Mouse (Mus musculus) B cell, adult 2 months (primary cell): ENCODE data around the gene Blnk.

ENCODE experiments used
- DNase-seq, 2 experiments: peaks; one replicate each; pipeline ENCODE4 v3.0.0; 2022

Gene Blnk

DNA sequence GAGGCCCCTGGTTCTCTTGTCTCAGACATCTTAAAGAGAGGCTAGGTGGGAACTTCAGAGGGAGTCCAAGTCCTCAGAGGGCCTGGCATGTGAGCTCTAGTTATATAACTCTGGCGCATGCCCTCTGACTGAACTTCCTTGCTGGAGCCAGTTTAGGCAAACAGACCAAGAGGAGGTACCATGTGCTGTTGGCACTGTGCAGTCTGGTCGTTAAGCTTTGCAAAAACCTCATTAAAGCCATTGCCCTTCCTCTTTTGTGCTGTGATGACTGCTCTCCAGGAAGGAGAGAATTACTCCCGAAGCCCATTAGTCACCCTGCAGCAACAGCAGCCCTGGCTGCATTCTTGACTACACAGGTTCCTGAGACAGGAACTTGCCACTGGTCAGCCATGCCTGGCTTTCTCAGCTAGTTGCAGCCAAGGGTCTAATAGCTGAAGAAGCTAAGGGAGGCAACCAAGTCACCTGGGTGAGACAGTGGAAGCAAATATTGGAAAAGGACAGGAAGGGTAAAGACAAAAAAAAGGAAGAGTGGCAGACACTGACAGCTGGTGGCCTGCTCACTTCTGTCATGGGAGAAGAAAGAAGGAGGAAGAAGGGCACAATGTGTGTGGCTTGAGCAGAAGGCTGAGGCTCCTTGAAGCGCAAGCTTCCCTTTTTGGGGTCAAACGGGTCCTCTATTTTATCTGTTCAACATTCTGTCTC lies 4.3 kb upstream of the Blnk start:
- peak; percentile 60 to 62 for DNase-seq

DNA sequence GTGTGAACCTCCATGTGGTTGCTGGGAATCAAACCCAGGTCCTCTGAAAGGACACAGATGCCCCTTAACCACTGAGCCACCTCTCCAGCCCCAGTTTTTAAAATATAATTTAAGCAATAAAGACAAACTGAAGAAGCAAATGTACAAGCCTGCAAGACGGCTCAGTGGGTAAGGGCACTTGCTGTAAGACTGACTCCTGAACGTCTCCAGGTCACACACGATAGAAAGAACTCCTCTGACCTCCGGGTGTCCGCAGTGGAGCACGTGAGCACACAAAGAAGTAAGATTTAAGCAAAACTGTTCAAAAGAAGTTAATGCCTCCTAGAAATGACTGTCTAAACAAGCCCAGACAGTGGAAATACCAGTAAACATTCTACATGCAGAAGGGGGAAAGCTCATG lies 2.4 kb upstream of the Blnk start:
- no peak for DNase-seq

DNA sequence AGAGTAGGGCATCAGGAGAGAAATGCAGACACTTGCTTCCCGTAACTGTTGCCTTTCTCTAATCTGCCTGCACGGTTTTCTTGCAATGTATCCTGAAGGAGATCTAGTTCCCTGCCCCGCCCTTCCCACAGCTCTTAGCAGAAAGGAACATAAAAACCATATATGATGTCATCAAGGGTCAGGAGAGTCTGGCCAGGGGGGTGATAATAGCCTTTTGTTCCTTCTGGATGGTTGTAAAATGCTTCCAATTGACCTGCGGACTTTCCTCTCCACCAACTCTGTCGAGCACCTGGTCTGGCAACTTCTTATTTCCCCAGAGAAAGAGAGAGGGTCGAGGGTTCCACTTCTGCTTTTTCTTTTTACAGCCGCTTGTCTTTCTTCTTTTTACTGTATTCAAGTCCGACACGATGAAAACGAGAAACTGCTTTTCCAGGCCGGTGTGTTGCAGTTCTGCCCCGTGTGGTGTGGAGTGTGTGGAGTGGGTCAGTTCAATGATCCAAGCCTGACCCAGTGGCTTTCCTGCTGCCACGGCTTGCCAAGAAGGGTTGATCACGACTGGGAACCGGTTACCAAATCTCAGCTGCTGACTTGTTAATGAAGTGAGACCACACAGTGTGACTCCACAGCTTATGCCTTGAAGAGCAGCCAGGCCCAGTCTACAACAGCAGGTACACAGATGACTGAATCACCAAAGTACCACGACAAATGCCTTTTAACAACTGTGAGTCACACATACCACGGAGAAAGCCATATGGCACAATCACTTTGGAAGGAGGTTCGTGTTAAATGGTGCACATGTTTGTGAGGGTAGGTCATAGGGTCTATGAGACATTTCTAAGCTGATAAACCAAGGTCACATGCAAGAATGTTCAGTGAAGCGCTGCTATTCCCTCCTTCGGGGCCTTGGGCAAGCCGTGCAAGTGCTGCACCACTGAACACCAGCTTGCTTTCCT lies 1.4 kb upstream of the Blnk start:
- peak; percentile 77 to 78 for DNase-seq

DNA sequence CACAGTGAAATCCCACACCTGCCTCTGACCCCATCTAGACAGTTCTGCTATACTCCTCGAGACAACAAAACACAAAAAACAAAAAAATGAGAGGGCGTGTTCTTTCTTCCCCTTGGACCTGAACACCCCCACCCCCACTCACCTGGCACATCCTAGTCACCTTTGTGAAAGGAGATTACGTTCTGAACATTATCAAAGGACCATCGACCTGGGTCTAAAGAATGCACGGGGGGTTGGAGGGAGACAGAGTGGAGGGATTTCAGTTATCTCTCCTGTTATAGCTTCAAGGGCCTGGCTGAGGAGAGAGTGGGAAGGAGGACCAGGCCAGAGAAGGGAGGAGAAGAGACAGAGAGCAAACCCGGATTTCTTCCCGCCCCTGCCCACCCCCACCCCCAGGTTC lies 576 bp upstream of the Blnk start:
- no peak for DNase-seq

DNA sequence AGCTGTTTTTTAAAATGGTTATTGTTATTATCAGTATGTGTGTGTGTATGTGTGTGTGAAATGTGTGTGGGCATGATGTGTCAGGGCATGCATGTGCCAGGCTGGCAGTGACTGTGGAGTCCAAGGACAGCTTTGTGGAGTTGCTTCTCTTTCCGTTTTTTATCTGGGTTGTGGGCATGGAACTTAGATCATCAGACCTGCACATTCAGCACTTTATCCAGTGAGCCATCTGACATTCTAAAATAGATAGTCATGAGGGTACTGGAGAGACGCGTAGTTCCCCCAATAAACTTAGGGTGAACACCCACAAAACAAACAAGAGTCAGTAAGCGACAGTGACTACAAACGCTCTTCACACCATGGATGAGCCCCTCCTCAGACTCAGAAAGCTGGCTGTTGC lies 979 bp downstream of the Blnk start:
- DNase-seq: no peak

DNA sequence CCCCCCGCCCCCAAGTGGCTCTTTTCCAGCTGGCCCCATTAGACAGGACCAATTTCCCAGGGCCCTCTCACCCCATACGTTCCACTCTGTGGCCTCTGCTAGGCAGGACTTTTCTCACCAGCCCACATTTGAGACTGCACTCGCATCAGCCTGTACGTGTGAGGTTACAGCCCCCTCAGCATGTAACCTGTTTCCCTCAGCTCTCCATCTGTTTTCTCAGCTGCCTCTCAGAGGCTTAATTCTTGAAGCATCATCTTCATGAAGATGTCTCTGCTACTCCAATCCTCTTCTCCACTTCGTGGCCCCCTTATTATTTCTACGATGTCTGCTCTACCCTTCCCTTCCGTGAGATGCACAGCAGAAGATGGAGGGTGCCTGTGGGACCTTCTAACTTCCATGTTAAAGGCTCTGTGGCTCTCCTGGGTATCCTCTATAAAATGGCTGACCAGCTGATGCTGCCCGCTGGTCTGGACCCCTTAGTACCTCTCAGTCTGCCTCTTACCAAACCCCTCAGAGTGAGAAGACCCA lies 1.8 kb downstream of the Blnk start:
- peak in 1 of 2 experiments; percentile 27 for DNase-seq

DNA sequence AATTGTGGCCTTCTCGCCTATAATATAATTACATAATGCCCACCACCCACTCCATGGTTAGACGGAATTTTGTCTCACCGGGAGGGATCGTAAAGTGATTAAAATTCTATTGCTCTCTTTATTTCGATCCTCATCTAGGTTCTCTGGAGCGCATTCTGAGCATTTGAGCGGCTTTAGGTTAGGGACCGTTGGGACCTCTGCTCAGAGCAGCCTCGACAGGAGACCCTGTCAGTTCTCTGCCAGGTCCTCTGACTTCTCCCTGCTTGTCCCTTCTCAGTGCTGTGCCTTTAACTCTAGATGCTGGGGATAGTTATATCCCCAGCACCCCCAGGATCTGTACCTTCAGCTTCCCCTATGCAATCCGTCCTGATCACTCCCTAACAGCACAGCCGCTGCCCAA lies 2.2 kb downstream of the Blnk start:
- no peak for DNase-seq

DNA sequence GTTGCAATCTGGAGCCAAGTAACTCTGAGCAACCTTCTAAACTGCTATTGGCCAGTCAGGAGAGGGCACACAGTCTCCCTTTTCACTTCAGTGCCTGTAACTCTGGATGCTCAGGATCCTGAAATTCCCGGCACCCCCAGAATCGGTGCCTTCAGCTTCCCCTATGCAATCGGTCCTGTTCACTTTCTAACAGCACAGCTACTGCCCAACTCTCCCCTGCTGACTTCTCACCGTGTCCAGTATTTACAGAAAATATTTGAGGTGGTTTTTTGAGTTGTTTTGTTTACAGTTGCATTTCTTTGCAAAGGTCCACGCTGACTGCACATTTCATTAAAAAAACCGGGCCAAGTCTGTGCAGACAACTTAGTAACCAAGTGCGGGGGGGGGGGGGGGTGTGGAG lies 2.7 kb downstream of the Blnk start:
- DNase-seq: peak in 1 of 2 experiments; percentile 32

DNA sequence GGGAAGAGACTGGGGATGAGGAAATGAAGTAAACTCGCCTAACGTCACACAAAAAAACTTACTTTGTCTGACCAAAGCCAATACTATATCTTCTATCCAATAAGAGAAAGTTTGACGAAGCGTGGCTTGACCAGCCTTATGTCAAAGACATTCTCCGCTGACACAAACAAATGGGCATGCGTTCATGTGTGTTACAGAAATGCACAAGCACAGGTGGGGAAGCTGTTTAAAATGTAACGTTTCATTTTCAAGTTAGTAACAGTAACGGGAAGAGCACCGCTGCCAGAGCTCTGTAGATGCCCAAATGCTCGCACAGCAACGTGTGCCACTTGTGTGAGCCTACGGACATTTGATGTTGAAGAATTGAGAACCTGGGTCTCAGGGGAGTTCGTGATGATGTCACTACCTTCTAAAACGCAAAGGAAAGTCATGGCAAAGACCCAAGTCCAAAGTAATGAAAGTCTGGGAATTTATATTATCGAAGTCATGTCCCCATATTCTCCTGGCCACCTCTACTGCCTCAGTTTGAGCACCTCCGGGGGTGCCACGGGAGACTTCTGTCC lies 3.5 kb downstream of the Blnk start:
- DNase-seq: peak; percentile 50 to 54

DNA sequence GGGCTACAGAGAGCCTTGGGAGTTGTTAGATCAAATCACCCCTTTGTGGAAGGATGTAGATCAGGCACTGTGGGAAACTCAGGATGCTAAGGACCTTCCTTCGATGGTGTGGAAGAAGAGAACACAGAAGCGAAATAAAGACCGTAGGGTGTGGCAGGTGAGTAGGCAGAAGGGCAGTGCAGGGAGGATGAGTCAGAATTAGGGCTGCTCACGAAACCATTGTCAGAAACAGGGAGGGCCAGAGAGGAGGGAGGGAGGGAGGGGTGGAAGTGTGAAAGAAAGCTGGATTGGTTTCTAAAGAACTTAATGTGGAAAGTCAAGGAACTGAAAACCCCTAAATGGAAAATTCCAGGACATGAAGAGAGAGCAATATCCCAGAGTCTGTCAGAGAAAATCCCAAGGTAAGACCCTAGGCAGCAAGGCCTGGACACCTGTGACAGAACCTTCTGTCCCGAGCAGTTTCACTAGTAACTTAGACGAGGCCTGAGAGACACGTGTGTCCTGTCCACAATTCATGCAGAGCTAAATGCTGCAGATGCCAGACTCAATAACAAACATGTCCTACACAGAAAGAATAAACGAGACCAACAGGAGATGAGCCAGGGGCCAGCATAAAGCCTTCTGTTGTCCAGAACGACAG lies 4.3 kb downstream of the Blnk start:
- peak; percentile 33 to 42 for DNase-seq

DNA sequence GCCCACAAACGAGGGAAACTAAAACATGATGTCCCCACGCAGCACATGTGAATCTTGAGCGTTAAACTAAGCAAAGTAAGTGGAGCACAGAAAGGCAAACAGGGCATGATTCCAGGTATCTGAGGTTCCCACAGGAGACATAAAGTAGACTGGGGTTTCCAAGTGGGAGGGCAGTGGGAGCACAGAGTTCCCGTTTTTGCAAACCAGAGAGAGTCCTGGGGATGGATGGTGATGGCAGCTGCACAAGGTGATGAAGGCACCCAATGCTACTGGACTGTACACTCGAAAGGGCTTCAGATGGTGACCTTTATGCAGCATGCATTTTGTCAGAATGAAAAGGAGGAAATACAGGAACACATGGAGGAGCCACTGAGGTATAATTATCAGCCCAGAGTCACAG lies 5.5 kb downstream of the Blnk start:
- DNase-seq: no peak

DNA sequence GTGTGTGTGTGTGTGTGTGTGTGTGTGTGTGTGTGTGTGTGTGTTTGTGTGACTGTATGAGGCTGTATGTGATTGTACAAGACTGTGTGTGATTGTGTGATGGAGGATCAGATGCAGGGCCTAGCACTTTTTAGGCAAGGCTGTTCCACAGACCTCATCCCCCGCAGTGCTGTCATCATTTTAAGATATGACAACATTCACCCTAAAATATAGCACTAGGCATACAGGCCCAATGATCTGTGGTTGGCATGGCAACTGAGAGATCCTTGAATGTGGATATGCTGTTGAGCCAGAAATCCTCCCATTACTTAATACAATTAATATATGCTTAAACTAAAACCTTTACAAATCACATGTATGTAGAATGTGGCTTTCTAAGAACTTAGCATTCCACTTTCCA lies 9.8 kb downstream of the Blnk start:
- no peak for DNase-seq

DNA sequence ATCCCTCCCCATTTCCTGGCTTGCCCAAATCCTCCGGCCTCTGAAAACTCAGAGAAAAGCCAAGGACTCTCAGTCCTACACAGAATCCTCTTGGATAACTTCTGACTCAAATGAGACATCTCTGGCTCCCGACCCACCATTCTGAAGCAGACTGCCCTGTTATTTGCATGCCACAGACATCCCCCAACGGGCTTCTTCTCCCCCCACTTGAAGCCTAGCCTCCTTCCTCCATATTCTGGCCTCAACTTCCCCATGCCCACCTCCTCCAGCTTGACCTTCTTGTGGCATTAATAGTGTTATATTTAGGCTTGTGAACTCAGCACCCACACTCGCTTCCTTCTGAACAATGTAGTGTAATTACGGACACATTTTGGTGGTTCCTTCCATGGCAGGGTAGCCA lies 13.7 kb downstream of the Blnk start:
- DNase-seq: no peak

DNA sequence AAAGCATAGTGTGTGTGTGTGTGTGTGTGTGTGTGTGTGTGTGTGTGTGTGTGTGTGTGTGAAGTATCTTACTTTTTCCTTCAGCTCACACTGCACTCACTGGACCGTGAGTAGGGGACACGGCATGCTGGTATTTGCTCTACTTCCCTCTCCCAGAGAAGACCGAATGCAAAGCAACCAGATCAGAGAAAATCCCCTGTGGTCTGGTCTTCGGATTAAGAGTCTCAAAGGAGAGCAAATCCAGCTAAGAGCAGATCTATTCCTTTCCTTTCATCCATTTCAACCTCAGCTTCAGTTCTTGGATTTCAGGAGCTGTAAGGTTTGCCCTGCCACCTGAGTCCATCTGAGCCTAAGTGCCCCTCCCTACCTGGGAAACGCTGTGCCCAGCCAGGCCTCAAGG lies 16.3 kb downstream of the Blnk start:
- peak; percentile 62 to 68 for DNase-seq

DNA sequence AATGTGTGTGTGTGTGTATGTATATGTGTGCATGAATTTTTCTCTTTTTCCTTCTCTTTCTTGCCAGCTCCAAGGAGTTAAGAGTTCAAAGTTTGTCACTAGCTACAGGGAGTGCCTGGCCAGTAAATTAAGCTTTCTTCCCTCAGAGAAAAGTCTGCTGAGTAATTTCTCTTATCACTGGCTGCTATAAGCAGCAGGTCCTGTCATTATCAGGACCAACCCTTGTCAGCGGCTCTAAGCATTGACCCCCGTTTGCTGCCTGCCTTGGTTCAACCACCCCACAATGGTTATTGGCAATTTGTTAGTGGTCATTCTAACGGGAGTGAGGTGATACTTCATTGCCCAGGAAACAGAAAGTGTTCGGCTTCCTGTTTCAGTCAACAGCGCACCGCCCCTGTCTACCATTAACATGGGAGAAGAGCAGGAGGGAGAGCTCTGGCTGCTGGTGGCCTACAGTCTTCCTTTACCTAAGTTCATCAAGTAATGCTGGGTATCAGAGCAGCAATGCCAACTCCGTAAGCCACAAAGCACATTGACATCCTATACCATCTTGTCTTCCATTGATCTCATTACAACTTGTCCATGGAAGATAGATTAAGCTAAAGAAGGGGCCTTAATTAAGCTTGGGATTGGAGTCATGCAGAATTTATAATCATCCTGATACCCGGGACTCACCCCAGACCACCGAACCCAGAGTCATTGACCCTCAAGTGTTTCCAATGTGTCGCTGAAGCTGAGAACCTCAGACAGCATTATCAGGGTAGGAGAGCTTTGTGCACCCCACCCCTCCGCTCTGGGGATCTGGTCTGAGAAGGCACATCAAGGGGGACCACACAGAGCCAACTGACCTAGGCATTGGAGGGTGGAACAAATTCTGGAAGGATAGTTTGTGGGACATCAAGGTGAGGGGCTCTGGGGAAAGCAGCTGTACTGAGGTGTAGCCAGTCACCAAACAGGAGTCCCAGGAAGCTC lies 17.1 kb downstream of the Blnk start:
- DNase-seq: no peak

DNA sequence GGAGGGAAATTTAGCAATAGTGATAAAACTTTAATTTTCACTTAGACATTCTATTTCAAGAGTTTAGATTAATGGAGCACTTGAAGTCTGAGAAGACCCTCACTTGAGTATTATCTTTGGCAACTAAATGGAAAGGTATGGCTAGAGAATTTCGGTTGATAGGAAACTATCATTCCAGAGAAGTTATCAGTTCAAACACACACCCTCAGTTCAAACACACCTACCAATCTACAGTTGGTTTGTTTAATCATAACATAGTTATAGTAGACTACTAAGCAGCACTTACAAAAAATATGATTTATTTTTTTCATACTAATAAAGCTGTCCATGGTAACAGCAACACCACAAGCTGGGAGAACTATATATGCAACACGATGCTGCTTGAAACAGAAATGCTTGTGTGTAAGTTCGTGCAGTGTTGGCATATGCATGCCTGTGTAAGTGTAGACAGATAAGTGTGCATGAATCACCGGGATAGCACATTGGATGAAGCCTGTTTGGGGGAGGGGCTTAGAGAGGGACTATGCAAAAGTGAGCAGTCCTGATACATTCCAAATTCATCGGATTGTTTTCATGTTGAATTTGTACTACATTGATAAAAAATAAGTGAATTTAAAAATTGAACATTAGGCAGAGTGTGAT lies 22.9 kb downstream of the Blnk start:
- DNase-seq: no peak

DNA sequence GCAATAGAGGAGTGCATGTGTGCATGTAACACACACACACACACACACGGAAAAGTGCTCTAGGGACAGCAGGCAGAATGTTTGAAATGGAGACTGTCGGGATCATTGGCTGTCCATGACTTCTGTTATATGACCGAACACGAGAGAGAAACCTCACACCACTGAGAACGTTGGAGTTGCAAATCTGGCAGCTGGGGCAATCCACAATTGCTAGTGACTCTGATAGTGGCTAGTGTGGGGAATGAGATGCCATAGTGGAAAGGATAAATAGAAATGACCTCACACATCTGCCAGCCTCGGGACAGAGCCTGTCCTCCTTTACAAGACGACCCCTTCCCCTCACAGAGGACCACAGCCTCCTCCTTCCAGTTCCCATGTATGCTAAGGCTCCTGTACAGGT lies 23.6 kb downstream of the Blnk start:
- no peak for DNase-seq

DNA sequence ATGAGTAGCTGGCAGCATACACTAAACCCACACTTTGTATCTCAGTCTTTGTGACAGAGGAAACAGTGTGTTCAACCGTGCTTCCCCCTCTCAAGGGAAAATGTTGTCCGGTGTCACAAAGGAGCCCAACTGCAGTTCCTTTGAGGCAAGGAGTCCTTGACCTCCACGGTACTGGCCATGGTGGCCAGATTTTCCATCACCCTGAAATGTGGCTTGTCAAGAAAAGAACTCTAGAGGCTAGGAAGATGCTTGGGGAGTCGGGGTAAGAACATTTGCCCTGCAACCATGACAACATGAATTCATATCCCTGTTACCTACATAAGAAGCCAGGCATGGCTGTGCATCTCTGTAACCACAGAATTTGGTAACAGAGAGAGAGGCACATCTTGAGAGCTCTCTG lies 24.0 kb downstream of the Blnk start:
- peak; percentile 56 to 63 for DNase-seq

DNA sequence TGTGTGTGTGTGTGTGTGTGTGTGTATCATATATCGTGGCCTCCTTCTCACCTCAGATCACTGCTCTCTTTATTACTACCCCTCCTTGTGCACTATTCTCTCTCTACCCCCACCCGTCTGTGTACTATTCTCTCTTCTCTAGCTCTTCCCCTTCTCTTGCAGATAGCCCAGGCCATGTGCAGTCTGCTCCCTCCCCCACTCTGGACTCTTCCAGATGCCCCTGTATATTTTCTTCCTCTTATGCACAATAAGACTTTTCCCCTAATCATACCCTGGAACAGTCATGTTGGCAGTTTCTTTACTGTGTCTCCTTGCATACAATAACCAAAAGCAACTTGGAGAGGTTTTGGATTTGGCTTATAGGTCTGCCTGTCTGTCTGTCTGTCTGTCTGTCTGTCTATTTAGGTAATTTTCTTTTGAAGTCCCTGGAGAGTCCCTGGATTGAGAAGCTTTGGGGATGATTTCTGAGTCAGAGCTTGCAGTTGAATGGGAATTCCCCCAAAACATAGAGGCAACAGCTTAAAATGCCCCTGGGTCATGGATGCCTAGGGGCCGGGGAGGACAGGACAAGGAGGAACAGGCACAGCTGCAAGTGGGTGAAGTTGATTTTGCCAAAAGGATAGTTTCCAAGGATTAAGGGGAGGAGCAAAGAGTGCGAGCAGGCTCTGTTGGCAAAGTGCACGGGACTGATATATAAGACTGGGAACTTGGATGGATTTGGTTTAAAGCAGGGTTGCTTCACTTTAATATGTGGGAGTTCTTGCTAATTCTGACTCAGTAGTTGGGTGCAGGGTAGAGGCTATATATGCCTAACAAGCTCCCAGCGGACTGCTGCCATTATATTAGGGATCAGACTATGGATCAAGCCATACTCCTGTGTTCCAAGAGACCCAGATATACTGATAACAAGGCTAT lies 29.1 kb downstream of the Blnk start:
- DNase-seq: no peak

DNA sequence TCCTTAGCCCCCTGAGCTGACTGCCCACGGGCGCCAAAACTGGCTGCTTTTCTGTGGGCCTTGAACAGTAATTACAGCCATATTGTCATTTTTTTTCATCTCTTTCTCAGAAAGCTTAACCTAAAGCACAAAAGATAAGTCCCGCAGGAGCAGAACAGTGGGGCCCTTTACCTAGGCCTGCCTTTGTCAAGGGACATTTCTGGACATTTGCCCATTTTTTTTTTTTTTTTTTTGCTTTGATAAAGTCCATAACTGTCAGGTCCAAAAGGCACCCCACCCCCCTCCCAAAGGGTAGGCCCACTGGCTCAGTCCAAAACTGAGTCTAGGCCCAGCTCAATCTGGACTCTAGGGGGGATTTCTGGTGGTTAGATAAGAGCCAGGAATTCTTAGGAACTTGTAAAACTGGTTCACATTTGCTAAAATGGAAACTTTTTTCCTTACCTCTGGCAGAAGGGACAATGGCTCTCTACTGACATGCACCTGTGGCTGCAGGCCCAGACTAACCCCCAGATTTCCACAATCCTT lies 29.9 kb downstream of the Blnk start:
- DNase-seq: no peak
